Mouse (Mus musculus): Measurements from ENCODE around the gene Arhgap24. TPM values are rescaled to one million over a fixed set of nuclear protein-coding genes. Genes with fewer than 3 reads are reported as not detected.
"Not testable (repeated sequence)": the region's sequence is repeated elsewhere in the genome, so short reads cannot be mapped to it uniquely, and the experiment has no call there.

The Arhgap24 gene
- total RNA-seq, 1 experiment from 2014 or later = 5.0 TPM

DNA sequence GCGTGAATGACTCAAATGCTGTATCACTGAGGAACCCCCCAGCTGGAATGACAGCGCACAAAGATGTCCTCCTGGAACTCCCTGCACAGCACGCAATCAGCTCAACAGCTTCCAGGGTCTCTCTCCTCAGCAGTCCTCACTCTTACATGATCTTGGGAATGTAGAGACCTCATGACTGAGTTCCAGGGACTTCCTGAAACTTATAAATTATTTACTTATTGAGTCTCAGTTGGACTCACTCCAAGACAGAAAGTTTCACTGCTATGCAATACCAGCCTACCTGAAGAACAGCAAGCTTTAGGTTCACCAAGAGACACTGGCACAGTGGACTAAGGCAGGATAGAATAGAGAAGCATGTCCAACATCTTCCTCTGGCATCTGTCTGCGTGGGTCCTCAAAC is 417.1 kb downstream of the Arhgap24 start:
- no peak for ATAC-seq (replicated peaks; ENCODE audit: insufficient number of reproducible peaks, low FRiP score, low TSS enrichment, poor library complexity, severe bottlenecking)

DNA sequence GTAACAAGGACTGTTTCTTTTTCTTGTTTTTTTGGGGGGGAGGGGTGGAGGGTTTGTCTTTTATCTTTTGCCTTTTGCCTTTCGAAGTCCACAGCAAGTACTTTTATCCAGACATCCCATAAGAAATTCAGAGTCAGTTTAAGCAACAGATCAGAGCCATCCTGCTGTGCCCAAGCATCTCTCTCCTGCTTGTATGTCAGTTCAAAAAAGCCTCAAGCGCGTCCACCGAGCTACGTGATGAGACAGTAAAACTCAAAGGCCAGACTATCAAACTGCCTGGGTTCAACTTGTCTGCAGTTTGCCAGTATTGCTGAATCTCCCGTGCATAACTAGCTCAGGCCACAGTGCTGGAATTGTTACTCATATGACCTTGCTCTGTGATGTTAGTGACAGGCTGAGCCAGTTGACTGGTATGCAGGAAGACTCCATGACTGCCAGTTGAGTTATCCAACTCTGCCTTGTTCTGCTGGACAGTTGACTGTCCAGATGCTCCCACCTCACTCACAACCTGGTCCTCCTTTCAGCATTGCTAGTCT is 418.6 kb downstream of the Arhgap24 start:
- ATAC-seq (replicated peaks; ENCODE audit: insufficient number of reproducible peaks, low FRiP score, low TSS enrichment, poor library complexity, severe bottlenecking) = no peak

DNA sequence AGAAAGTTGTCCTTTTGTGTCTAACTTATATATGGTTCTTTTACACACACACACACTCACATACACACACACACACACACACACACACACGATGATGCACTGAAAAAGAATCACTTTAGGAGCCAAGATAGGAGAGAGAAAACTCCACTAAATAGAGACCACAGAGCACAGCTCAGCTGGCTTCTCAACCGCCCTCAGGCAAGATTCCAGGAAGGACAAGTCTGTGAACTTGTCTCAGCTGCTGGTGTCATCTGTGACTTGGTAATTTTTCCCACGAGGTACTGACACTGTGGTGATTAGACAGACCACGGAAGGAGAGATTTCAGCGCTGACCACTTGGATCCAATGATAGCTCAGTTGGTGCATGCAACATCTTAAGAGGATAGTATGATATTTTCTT is 420.0 kb downstream of the Arhgap24 start:
- no peak for ATAC-seq (replicated peaks; ENCODE audit: insufficient number of reproducible peaks, low FRiP score, low TSS enrichment, poor library complexity, severe bottlenecking)

DNA sequence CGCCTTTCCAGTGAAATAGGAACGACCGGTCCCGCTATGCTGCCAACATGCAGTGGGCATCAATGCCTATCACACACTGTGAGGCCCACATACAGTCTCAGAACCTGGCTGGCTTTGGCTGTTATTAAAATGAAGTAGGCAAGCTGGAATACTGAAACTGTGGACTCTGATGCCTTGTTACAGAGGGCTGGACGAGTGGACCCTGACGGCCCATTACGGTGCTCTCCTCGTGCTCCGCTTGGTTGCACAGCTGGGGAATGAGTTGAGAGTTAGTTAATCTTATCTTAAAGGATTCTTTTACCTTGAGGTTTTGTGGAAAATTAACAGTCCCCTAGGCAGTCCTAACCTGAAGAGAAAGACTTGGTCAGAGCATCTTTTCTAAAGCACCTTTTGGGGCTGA is 422.3 kb downstream of the Arhgap24 start:
- ATAC-seq (replicated peaks; ENCODE audit: insufficient number of reproducible peaks, low FRiP score, low TSS enrichment, poor library complexity, severe bottlenecking) = no peak

DNA sequence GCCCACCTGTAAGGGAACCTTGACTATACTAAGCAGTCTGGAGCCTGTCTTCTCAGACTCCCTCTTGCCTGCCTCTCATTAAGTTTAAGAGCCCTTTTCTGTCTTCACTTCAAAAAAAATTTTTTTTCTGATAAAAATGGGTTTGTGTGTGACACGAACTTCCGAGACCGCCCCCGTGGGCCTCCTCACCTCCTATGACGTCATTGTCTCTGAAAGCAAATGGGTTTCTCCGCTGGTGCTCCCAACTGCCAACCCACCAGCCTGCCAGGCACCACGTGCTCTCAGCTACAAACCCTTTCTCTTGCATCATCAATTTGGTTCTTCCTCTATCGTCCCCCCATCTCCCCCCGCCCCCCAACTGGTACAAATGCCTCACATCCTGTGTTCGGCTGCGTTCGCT is 422.9 kb downstream of the Arhgap24 start:
- ATAC-seq (replicated peaks; ENCODE audit: insufficient number of reproducible peaks, low FRiP score, low TSS enrichment, poor library complexity, severe bottlenecking) = no peak

DNA sequence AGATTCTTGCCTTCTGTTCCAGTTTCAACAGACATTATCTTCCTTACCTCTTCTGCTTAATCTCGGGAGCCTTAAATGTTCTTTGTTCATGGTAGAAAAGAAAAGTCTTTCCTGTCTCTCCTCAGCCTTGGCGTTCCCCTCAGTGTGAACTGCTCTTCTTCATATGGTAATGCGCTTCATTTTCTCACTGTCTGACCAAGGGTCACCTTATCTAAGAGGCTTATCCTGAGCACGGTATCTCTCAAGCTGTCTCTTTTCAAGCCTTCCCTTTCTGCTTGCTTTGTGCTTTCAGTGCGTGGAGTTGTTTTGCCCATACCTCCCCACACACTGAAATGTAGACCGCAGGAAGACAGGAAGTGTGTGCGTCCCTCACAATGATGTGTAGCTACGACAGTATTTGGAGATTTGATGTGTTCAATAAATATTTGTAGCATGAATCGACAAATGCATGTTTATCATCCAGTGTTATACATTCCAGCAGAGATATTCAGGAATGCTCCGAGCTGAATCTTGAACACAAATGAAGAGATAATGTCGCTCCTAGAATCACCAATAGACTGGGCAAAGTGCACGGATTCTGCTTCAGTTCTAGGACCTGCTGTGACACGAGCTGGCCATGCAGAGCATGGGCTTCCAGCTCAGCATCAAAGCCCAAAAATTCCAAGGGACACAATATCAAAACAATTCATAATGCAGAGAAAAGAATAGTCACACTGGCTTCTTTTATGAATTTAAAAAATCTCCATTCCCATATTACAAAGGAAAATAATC is 424.4 kb downstream of the Arhgap24 start:
- ATAC-seq (replicated peaks; ENCODE audit: insufficient number of reproducible peaks, low FRiP score, low TSS enrichment, poor library complexity, severe bottlenecking) = no peak

DNA sequence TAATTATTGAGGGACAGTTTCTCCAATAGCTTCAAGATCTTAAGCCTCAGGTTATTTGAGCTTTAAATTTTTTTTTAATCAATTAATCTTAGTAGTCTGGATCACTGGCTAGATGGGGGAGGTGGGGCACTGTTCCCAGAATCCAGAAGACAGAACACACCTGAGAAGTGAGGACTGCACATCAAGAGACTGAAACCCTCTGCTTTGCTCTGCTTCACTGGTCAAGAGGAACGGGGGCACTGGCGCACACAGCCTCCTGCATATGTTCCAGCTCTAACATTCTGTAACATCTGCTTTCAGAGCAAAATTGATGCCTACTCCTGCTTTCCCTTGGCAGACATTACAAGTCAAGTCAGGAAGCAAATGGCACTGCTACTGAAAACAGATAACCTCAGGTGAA is 439.0 kb downstream of the Arhgap24 start:
- ATAC-seq (replicated peaks; ENCODE audit: insufficient number of reproducible peaks, low FRiP score, low TSS enrichment, poor library complexity, severe bottlenecking) = no peak

DNA sequence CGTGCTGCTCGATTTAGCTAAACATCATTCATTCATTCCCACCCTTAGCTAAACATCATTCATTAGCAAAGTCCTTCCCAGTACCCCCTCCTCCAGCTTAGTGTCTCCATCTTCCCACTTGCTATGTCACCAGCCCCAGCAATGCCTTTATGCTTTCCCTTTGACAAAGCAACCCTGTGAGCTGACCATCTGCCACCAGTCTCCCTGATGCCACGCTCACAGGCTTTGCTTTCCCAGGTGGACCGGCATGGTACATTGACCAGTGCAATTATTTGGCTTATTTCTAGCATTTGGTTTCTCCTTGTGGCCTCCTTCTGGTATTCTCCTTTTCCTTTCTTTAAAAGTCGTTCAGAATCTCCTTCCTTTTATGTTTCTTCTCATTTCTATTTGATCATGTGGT is 445.6 kb downstream of the Arhgap24 start:
- no peak for ATAC-seq (replicated peaks; ENCODE audit: insufficient number of reproducible peaks, low FRiP score, low TSS enrichment, poor library complexity, severe bottlenecking)

DNA sequence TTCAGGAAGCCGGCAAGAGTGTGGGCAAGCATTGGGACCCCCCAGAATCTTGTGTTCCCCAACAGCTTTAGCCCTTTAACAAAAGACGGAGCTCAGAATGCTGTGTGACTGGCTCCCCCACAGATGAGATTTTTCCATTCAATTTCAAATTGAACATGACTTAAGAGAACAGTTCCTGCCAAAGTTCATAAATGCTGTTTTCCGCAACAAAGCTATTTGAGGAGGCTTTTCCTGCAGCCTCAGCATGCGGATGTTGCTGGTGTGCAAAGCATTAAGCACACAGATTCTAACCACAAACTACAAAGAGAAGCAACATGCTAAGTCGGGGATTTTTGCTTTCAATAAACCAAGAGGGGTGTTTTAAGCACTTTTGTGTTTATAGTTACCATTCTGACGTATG is 449.0 kb downstream of the Arhgap24 start:
- ATAC-seq (replicated peaks; ENCODE audit: insufficient number of reproducible peaks, low FRiP score, low TSS enrichment, poor library complexity, severe bottlenecking) = no peak

DNA sequence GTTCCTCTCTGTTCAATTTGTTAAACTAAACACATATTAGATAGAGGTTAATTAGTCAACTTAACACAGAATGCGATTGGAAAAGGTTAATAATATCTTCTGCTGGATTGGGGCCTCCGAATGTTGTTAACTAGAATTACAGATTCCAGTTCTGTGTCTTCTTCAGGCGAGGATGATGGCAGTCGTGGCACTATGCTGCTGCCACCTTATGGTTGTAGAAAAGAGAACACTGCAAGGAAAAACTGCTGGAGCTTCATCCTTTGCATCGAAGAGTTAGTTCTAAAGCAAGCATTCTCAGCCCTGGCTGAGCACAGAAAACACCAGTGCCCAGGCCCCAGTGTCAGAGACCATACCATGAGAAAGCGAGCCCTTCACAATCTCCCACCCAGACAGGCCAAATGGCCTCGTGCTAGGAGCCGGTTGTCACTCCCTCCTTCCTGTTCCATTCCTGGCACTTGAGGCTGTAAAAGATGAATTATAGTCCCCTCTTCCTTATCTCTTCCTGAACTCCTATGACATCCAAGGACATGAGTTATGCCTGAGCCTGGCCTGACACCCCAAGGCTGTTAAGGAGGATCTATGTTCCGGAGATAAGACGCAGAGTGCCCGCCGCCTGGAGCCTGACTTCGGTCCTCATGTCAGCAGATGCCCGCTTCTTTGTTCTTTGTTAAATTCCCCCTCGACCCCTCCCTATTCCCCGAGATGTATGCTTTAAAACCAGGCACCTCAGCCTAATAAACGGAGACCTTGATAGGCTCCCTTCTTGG is 462.9 kb downstream of the Arhgap24 start:
- ATAC-seq (replicated peaks; ENCODE audit: insufficient number of reproducible peaks, low FRiP score, low TSS enrichment, poor library complexity, severe bottlenecking) = not testable (repeated sequence)

DNA sequence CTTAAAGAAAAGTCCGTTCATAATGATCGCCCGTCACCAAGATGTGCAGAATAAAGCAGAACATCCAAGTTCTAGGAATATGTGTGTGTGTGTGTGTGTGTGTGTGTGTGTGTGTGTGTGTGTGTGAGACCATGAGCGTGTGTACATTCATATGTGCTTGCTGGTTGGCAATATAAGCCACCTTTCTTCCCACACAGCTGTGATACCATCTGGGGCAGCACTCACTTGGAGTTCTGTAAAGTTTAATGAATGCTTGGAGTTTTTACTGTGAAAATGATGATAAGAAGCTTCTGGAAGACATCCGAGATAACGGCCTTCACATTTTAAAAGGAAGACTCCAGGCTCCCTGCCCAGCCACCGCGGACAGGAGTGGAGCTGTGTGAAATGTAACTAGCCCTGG is 465.4 kb downstream of the Arhgap24 start:
- ATAC-seq (replicated peaks; ENCODE audit: insufficient number of reproducible peaks, low FRiP score, low TSS enrichment, poor library complexity, severe bottlenecking) = no peak

DNA sequence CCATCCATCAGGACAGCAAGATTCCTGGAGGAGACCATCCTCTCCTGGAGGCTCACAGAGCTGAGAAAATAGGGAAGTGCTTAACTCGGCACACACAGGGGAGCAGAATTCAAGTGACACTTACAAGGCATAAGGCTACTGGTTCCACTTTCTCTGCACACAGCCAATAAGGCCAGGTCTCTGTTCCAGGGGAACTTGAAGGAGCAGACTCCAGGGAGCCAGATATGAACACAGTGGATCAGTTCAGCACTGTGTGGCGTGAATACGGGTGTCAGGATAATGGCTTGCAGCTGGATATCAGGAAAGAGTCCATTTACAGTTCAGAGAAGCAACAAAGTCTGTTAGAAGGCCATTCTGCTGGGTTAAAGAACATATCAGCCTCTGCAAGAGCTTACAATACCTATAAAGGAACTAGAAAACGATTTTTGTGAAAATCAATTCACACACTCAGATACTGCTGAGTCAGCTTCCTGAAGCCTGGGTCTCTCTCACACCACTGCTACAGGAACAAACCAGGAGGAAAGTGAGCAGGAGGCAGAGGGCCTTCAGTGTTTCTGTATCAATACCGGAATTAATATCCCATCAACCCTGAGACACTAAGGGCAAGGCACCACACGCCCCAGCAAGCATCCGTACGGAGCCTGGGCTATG is 466.0 kb downstream of the Arhgap24 start:
- ATAC-seq (replicated peaks; ENCODE audit: insufficient number of reproducible peaks, low FRiP score, low TSS enrichment, poor library complexity, severe bottlenecking) = no peak
